Mouse (Mus musculus): ENCODE measurements around the gene Prox1.
A peak's percentile ranks its signal among the peaks of the same experiment; 100 is the strongest.

Prox1 gene

GRCm38 (mm10) chr1:190173596-190173995 is 3.1 kb upstream of the Prox1 start:
- DNase-seq (ENCODE audit: low spot score) = no peak

GRCm38 (mm10) chr1:190172979-190173461 is 2.5 kb upstream of the Prox1 start:
- DNase-seq (ENCODE audit: low spot score) = peak; percentile 14

- no peak for DNase-seq (ENCODE audit: low spot score)
Measured at GRCm38 (mm10) chr1:190172311-190172978, 1.9 kb upstream of the Prox1 start.

GRCm38 (mm10) chr1:190171750-190172149 is 1.2 kb upstream of the Prox1 start:
- no peak for DNase-seq (ENCODE audit: low spot score)

- no peak for DNase-seq (ENCODE audit: low spot score)
Measured at GRCm38 (mm10) chr1:190171341-190171740, 827 bp upstream of the Prox1 start.

- no peak for DNase-seq (ENCODE audit: low spot score)
Measured at GRCm38 (mm10) chr1:190170819-190171216, 304 bp upstream of the Prox1 start.

GRCm38 (mm10) chr1:190168761-190169671 is 1.5 kb downstream of the Prox1 start:
- peak; percentile 14 for DNase-seq (ENCODE audit: low spot score)

- DNase-seq (ENCODE audit: low spot score) = no peak
Measured at GRCm38 (mm10) chr1:190168115-190168514, 2.4 kb downstream of the Prox1 start.

GRCm38 (mm10) chr1:190167609-190168008 is 2.9 kb downstream of the Prox1 start:
- DNase-seq (ENCODE audit: low spot score) = no peak

- no peak for DNase-seq (ENCODE audit: low spot score)
Measured at GRCm38 (mm10) chr1:190165511-190165910, 5.0 kb downstream of the Prox1 start.

- no peak for DNase-seq (ENCODE audit: low spot score)
Measured at GRCm38 (mm10) chr1:190163471-190163870, 7.0 kb downstream of the Prox1 start.

- no peak for DNase-seq (ENCODE audit: low spot score)
Measured at GRCm38 (mm10) chr1:190161708-190162465, 8.6 kb downstream of the Prox1 start.

- no peak for DNase-seq (ENCODE audit: low spot score)
Measured at GRCm38 (mm10) chr1:190161288-190161687, 9.2 kb downstream of the Prox1 start.

GRCm38 (mm10) chr1:190159457-190159856 is 11.1 kb downstream of the Prox1 start:
- no peak for DNase-seq (ENCODE audit: low spot score)

GRCm38 (mm10) chr1:190155751-190156150 is 14.8 kb downstream of the Prox1 start:
- DNase-seq (ENCODE audit: low spot score) = no peak

GRCm38 (mm10) chr1:190155021-190155420 is 15.5 kb downstream of the Prox1 start:
- DNase-seq (ENCODE audit: low spot score) = no peak

- DNase-seq (ENCODE audit: low spot score) = no peak
Measured at GRCm38 (mm10) chr1:190154292-190154691, 16.2 kb downstream of the Prox1 start.

GRCm38 (mm10) chr1:190152603-190153002 is 17.9 kb downstream of the Prox1 start:
- DNase-seq (ENCODE audit: low spot score) = no peak

- no peak for DNase-seq (ENCODE audit: low spot score)
Measured at GRCm38 (mm10) chr1:190149233-190149741, 21.2 kb downstream of the Prox1 start.

- DNase-seq (ENCODE audit: low spot score) = no peak
Measured at GRCm38 (mm10) chr1:190148661-190149232, 21.8 kb downstream of the Prox1 start.

- DNase-seq (ENCODE audit: low spot score) = no peak
Measured at GRCm38 (mm10) chr1:190147816-190148215, 22.7 kb downstream of the Prox1 start.

- DNase-seq (ENCODE audit: low spot score) = no peak
Measured at GRCm38 (mm10) chr1:190144416-190144815, 26.1 kb downstream of the Prox1 start.
